Mouse (Mus musculus): ENCODE measurements around the gene Akr1cl. TPM values are rescaled to one million over a fixed set of nuclear protein-coding genes. Genes with fewer than 3 reads are reported as not detected.
"Not testable (repeated sequence)": the region's sequence is repeated elsewhere in the genome, so short reads cannot be mapped to it uniquely, and the experiment has no call there.

Gene Akr1cl
- not detected for total RNA-seq (2021)

GRCm38 (mm10) chr1:65032641-65033040 is at the start of gene Akr1cl:
TSS of gene Akr1cl (minus strand) at chr1:65032759.
- intact Hi-C loops (cut with DNase I) = no loop called here
- DNase-seq (ENCODE audit: extremely low spot score in 1 of 2, low spot score in 2 of 2) = no peak

GRCm38 (mm10) chr1:65082188-65082587 is 49.6 kb upstream of the Akr1cl start, which contains the start of gene Crygb:
TSS of gene Crygb (minus strand) at chr1:65082288.
- intact Hi-C loops (cut with DNase I) = no loop called here
- DNase-seq (ENCODE audit: extremely low spot score in 1 of 2, low spot score in 2 of 2) = no peak

- intact Hi-C loops (cut with DNase I) = no loop called here
- no peak for DNase-seq (ENCODE audit: extremely low spot score in 1 of 2, low spot score in 2 of 2)
These were observed 43.0 kb upstream of the Akr1cl start for GRCm38 (mm10) chr1:65075607-65076006.

DNA sequence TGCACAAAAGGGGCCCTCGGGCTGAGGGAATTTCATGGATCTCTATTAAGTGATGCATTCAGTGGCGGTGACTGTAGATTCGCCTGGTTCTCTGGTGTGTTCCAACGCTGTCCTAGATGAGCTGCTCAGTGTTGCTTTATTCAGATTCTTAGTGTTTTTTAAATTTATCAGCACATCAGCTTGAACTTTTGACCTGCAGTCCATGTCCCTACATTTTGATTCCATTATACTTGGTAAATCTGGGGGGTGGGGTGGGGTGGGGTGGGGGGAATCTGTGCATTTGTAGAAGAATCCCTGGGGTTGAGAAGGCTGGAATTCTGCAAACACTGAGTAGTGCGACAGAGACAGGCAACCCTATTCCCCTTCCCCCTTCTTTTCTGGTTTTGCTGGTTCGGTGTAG is 41.0 kb upstream of the Akr1cl start, which contains the start of gene Crygc:
Gene Crygc, minus strand, starts transcription at position 101 of the 400 bp plus-strand sequence.
- no peak for DNase-seq (ENCODE audit: extremely low spot score in 1 of 2, low spot score in 2 of 2)
- intact Hi-C loops (cut with DNase I) = no loop called here

GRCm38 (mm10) chr1:65067842-65068241 is 35.3 kb upstream of the Akr1cl start:
- intact Hi-C loops (cut with DNase I) = no loop called here
- no peak for DNase-seq (ENCODE audit: extremely low spot score in 1 of 2, low spot score in 2 of 2)

GRCm38 (mm10) chr1:65064201-65064600 is 31.6 kb upstream of the Akr1cl start:
- intact Hi-C loops (cut with DNase I) = no loop called here
- DNase-seq (ENCODE audit: extremely low spot score in 1 of 2, low spot score in 2 of 2) = no peak

DNA sequence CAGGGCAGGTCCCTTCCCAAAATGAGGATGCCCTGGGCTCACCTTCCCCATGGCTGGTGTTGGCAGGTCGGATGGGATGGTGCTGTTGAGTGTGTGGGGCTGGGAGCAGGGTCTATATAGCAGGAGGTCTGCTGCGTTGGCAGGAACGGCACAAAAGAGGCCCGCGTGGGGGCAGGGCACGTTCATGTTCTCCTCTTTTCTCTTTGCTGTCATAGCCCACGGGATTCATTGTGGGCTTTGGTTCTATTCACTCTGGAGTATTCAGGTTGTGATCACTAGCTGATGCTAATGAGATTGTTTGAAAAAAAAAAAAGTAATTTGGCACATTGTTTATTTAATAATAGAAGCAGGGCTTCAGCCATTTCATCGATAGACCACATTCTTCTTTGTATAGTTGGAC is 30.8 kb upstream of the Akr1cl start, which contains the start of gene Crygd:
Gene Crygd, minus strand, starts transcription at position 101 of the 400 bp plus-strand sequence.
- intact Hi-C loops (cut with DNase I) = no loop called here
- DNase-seq (ENCODE audit: extremely low spot score in 1 of 2, low spot score in 2 of 2) = no peak

DNA sequence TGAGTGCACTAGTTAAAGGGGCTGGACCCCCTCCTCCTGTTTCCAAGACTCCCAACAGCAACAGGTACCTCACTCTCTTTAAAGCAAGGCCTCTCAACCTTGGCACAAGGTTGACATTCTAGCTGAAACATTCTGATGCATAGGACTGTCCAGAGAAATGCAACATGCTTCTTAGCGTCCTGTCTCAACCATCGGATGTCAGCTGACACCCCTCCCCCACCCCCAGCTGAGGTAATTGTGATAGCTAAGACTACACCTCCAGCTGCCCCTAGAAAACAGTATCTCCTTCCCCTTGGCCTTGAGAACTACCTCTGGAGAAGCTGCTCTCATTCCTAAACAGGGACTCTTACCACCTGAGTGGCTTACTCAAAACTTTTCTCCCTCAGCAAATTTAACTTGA is 19.6 kb upstream of the Akr1cl start:
- no peak for DNase-seq (ENCODE audit: extremely low spot score in 1 of 2, low spot score in 2 of 2)
- intact Hi-C loops (cut with DNase I) = no loop called here

- DNase-seq (ENCODE audit: extremely low spot score in 1 of 2, low spot score in 2 of 2) = no peak
- intact Hi-C loops (cut with DNase I) = no loop called here
These were observed 19.1 kb upstream of the Akr1cl start for GRCm38 (mm10) chr1:65051696-65052095.

GRCm38 (mm10) chr1:65050952-65051351 is 18.4 kb upstream of the Akr1cl start, which contains the start of gene Cryge:
TSS of gene Cryge (minus strand) at chr1:65051149.
- intact Hi-C loops (cut with DNase I); DNase-seq (ENCODE audit: extremely low spot score in 1 of 2, low spot score in 2 of 2): not testable (repeated sequence)

GRCm38 (mm10) chr1:65048781-65049180 is 16.2 kb upstream of the Akr1cl start:
- intact Hi-C loops (cut with DNase I) = loop anchor here (5.0 kb wide), 2 partner anchors 114 to 129 kb away; no protein-coding TSS in a partner anchor
- peak; percentile 7 to 39 for DNase-seq (ENCODE audit: extremely low spot score in 1 of 2, low spot score in 2 of 2)

DNA sequence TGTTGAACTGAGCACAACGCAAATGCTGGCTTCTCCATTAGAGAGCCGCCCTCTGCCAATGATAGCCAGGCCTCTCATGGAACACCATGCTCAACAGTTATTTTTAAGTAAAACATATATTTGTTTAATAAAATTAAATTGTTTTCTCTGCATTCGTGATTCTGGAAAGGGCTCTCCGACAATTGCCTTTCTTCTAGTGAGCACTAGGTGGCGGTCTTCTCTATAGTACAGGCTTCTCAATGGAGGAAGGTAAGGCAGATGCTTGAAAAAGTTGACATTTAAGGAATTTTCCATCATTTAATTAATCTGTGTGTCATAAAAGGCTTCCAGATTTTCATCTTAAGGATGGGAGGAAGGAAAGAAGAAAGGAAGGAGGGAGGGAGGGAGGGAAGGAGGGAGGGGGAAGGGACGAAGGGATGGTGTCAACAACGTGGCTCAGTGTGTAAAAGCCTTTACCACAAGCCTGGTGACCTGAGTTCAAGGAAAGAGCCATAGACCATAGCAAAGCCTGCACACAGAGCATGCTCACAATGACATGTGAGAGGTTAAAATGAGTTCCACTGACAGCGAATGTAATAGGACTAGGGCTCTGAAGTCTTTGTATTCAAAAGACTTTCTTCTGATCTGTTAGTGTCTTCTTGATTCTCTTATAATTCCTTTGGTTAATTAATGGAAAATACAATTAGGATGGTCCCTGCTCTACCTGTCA is 14.0 kb upstream of the Akr1cl start:
- intact Hi-C loops (cut with DNase I) = loop anchor here (5.0 kb wide), 2 partner anchors 116 to 131 kb away; no protein-coding TSS in a partner anchor
- DNase-seq (ENCODE audit: extremely low spot score in 1 of 2, low spot score in 2 of 2) = peak in 1 of 2 experiments; percentile 28

- intact Hi-C loops (cut with DNase I) = no loop called here
- DNase-seq (ENCODE audit: extremely low spot score in 1 of 2, low spot score in 2 of 2) = no peak
These were observed 10.9 kb upstream of the Akr1cl start for GRCm38 (mm10) chr1:65043433-65043832.

DNA sequence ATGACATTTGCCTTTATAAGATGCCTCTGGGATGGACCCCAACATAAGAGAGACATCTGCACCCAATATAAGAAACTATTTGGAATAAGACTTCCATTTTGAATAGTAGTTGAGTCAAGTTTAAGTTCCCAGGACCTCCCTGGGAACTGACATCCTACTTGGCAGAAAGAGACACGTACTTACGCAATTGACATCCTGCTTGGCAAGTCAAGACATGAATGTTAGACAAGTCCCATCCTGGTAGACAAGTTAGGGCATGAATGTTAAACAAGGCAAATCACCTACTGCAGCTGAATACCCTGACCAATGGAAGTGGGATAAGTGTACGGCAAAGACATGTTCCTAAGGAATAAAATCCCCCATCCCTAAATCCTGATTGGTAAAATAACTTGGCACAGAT is 9.3 kb upstream of the Akr1cl start:
- intact Hi-C loops (cut with DNase I) = no loop called here
- DNase-seq (ENCODE audit: extremely low spot score in 1 of 2, low spot score in 2 of 2) = no peak

DNA sequence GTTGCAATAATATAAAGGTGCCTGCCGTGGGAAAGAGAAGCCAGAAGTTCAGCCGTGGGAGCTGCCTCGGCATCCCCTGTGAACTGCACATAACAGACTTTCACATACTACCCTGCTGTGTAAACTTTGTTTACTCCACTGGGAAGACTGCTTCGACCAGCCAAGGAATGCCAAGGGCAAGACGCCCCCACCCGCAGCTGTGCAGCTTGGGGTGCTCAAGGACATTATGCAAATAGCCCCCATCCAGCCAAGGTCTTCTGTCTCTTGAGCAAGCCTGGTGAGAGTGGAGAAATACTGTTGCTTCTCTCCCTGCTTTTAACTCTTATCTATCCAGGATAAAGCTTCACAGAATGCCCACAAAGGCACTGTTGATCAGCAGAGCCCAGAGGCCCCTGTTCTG is 8.2 kb upstream of the Akr1cl start:
- peak in 1 of 2 experiments; percentile 47 for DNase-seq (ENCODE audit: extremely low spot score in 1 of 2, low spot score in 2 of 2)
- intact Hi-C loops (cut with DNase I) = no loop called here

DNA sequence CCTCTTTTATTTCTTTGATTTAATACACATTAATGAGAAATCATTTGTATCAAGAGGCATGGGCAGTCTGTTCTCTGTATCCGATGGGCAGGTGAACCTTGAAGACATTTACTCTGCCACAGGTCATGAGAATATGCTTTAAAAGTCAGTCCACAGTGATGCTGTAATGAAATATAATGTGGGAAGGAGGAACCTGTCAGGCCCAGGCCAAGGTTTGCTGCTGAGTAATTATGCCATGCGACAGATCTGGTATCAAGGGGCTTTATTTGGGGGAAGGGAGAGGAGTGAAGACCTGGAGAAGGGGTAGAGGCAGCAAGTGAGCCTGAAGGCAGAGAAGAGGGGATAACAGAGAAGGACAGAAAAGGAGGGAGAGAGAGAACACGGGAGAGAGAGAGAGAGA is 7.1 kb upstream of the Akr1cl start:
- intact Hi-C loops (cut with DNase I) = no loop called here
- DNase-seq (ENCODE audit: extremely low spot score in 1 of 2, low spot score in 2 of 2) = no peak

- no peak for DNase-seq (ENCODE audit: extremely low spot score in 1 of 2, low spot score in 2 of 2)
- intact Hi-C loops (cut with DNase I) = no loop called here
These were observed 5.0 kb upstream of the Akr1cl start for GRCm38 (mm10) chr1:65037542-65037941.

- intact Hi-C loops (cut with DNase I) = no loop called here
- no peak for DNase-seq (ENCODE audit: extremely low spot score in 1 of 2, low spot score in 2 of 2)
These were observed 3.0 kb upstream of the Akr1cl start for GRCm38 (mm10) chr1:65035513-65035912.

- intact Hi-C loops (cut with DNase I) = no loop called here
- DNase-seq (ENCODE audit: extremely low spot score in 1 of 2, low spot score in 2 of 2) = no peak
These were observed 4.4 kb downstream of the Akr1cl start for GRCm38 (mm10) chr1:65028206-65028605.

DNA sequence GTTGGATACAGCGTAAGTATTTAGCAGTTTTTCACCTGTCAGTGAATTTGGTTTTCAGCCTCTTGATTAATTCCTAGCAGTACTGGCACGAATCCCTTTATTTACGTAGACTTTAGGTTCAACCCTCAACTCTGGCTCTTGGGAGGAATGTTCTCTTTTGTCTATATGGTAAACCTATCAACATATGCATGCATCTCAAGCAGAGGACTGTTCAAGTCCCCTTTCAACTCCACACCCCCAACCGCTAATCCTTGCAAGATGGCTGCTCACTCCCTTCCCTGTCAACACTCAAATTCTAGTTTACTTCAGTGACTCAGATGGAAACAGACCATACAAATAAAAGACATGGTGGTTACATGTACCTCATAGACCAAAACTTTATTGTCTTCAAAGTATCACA is 19.8 kb downstream of the Akr1cl start:
- no peak for DNase-seq (ENCODE audit: extremely low spot score in 1 of 2, low spot score in 2 of 2)
- intact Hi-C loops (cut with DNase I) = loop anchor here (5.0 kb wide), 1 partner anchor 295 kb away; no protein-coding TSS in a partner anchor

Data from left cerebral cortex, postnatal 10 days (tissue).